Mouse (Mus musculus) liver, embryonic 11.5 days (tissue): Measurements from ENCODE around the gene Fsip1. TPM values are rescaled to one million over a fixed set of nuclear protein-coding genes. Genes with fewer than 3 reads are reported as not detected.

Source experiments
- ATAC-seq: fragments of 200-750 bp; cut with Nextera tagmentation; replicated peaks from 2 replicates; pipeline ENCODE4 v1.8.0; 2017; ENCODE audit warnings: moderate number of reproducible peaks, mild to moderate bottlenecking, moderate TSS enrichment, moderate library complexity; ENCODE audit not compliant: low FRiP score
- DNase-seq: peaks from one replicate; pipeline ENCODE4 v3.0.0-alpha.2; 2017; ENCODE audit warnings: low spot score
- H3K27ac ChIP-seq: fragments of 300-500 bp; sonication (generic); 2 replicates; pipeline ENCODE4 v1.5.1; 2014; ENCODE audit warnings: mild to moderate bottlenecking, low read depth, low read length, control low read depth
- H3K27me3 ChIP-seq: fragments of 300-500 bp; sonication (generic); replicated peaks from 2 replicates; pipeline ENCODE4 v1.6.1; 2014; ENCODE audit warnings: low read length, mixed read lengths; ENCODE audit not compliant: control insufficient read depth, insufficient read depth
- H3K36me3 ChIP-seq: fragments of 300-500 bp; sonication (generic); 2 replicates; pipeline ENCODE4 v1.6.1; 2014; ENCODE audit warnings: mild to moderate bottlenecking, low read length, moderate library complexity, mixed read lengths; ENCODE audit not compliant: control insufficient read depth, insufficient read depth
- H3K4me1 ChIP-seq: fragments of 300-500 bp; sonication (generic); replicated peaks from 2 replicates; pipeline ENCODE4 v1.6.1; 2014; ENCODE audit warnings: low read length, mixed read lengths; ENCODE audit not compliant: control insufficient read depth, insufficient read depth
- H3K4me2 ChIP-seq: fragments of 300-500 bp; sonication (generic); 2 replicates; pipeline ENCODE4 v1.6.1; 2014; ENCODE audit warnings: mild to moderate bottlenecking, control low read depth, moderate library complexity
- H3K4me3 ChIP-seq: fragments of 300-500 bp; sonication (generic); 2 replicates; pipeline ENCODE4 v1.5.1; 2014; ENCODE audit warnings: low read depth, low read length, control low read depth
- H3K9ac ChIP-seq: fragments of 300-500 bp; sonication (generic); 2 replicates; pipeline ENCODE4 v1.6.1; 2014; ENCODE audit warnings: low read depth, low read length, control low read depth
- H3K9me3 ChIP-seq: fragments of 300-500 bp; sonication (generic); 2 replicates; pipeline ENCODE4 v1.6.1; 2016; ENCODE audit warnings: low read length, inconsistent platforms, mixed read lengths; ENCODE audit not compliant: control insufficient read depth
- WGBS: fragments of 180-500 bp; shearing (Covaris S2); extraction: QIAGEN DNeasy Blood & Tissue Kit; methylation state at CpG from one replicate; pipeline ENCODE4 v1.1.7; 2014; 5-methylcytosine and 5-hydroxymethylcytosine counted together
- polyA plus RNA-seq: library from polyadenylated mRNA; unstranded; fragments of >200 nt; fragmentation: Nextera tagmentation; extraction: Ambion mirVana; gene quantifications from 2 replicates; pipeline ENCODE4 v1.2.1, GENCODE M21; 2014

The Fsip1 gene
- 0.29 and 0.81 TPM in 2 replicates for polyA plus RNA-seq

DNA sequence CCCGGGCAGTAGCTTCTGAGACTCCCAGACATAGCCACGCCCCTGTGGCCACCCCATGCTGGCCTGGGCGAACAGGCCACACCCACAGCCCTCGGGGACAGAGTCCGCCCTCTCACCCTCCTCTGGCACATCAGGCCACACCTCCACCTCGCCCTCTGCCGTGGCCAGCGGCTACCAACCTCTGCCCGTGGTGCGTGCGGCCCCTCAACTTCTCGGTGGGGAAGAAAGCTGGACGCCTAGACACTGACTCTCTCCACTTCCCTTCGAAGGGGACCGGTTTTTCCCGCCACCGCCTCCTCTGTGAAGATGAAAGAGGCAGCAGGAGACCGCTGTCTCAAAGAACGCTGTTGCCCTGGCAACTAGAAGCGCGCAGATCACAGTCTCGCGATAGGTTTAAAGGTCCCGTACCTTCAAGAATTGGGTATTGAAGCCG lies at the start of gene Fsip1:
Fsip1 (minus strand) TSS at position 346 of the 433 bp plus-strand sequence.
- no peaks in the 10 kb centered on the region for H3K4me1 ChIP-seq
- no peaks in the 10 kb centered on the region for H3K9me3 ChIP-seq
- no peak within 1 kb of the TSS for H3K9ac ChIP-seq
- ATAC-seq (peak; percentile 93), DNase-seq (peak; percentile 82)
- H3K36me3 ChIP-seq: no peaks in the 10 kb centered on the region
- peak within 1 kb of the TSS; percentile 56 for H3K4me2 ChIP-seq
- H3K27me3 ChIP-seq: 0 out of 2 replicates have a peak, but pooled peaks cover under 1% of the 10 kb centered on the region
- peak within 1 kb of the TSS; percentile 40 for H3K4me3 ChIP-seq
- H3K27ac ChIP-seq: no peak within 1 kb of the TSS
- WGBS: under 1% methylated on average over 25 of the region's 25 CpGs

DNA sequence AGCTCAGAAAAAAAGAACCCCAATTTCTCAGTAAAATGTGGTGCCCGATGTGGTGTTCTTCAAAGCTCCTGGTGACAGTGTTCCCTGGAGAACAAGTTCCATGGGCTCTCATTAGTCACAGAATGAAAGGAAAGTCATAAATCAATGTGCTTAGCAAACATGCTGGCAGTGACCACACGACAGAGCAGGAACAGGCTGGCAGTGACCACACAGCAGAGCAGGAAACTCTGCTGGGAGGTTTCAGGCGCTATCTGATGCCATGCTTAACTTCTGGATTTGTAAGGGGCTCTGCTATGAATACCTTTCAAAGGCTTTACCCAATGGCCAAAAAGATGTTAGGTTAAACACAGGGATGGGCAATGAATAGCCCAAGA lies 49.7 kb upstream of the Fsip1 start:
- Histone ChIP-seq H3K4me3 (no peak overlapping the region), H3K36me3 (no peaks in the 10 kb centered on the region), H3K27ac (peak overlapping the region; percentile 10; the same call in 1 of the 2 replicates), H3K4me1 (no peaks in the 10 kb centered on the region), H3K4me2 (no peak overlapping the region), H3K9me3 (no peaks in the 10 kb centered on the region), H3K27me3 (no peaks in the 10 kb centered on the region), H3K9ac (no peak overlapping the region)
- 22% methylated on average over 3 of the region's 3 CpGs for WGBS
- peak; percentile 32; the same call in 1 of the 2 replicates for ATAC-seq
- no peak for DNase-seq

DNA sequence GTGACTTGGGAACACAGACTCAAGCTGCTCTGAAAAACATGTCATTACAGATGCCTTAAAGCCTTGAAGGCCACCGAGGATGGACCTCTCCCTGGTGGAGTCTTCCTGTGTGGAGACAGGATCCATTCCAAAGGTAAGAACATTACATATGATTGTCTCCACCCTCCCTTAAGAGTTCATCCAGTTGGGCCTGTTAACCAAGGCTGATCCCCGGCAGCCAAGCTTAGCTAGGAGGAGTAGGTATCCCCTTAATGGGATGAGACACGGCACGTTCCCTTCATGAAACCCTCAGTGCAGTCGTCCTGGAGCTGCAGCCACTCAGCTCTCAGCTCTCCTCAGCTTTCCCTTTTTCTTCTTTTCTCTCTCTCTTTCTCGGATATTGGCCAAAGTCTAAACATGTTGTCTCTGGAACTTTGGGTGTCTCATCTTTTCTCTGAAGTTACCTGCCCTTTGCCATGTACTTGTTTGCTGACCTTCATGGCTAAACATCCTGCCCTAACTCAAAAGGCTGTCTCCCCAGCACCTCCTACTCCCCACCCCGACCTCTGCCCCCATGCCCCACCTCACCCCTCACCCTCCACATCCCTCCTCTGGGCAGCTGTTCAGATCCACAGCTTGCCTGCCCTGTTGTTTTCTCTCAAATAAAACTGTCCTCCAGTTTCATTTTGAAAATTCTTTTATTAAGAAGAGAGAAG lies 49.2 kb upstream of the Fsip1 start:
- Histone ChIP-seq H3K9ac (no peak overlapping the region), H3K36me3 (no peaks in the 10 kb centered on the region), H3K4me3 (no peak overlapping the region), H3K27ac (peak overlapping the region; percentile 0; the same call in 1 of the 2 replicates), H3K27me3 (no peaks in the 10 kb centered on the region), H3K9me3 (no peaks in the 10 kb centered on the region), H3K4me2 (no peak overlapping the region), H3K4me1 (no peaks in the 10 kb centered on the region)
- WGBS: 57% methylated on average over 7 of the region's 7 CpGs
- no peak for DNase-seq
- ATAC-seq: peak; percentile 51

DNA sequence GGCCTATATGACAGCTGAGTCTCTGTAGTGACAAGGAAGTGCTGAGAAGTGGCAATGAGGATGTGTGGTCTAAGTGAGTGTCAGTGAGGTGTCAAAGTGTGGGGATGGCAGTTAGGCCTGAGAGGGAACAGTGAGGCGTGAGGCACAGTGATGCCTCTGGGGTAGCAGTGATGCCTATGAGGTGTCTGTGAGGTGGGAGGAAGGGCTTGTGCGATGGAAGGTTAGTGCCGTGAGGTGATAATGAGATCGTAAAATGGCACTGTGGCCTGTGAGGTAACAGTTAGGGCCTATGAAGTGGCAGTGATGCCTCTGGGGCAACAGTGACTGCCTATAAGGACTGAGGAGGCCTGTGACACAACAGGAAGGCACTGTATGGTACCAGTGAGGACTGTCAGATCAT lies 46.7 kb upstream of the Fsip1 start:
- Histone ChIP-seq H3K4me2 (no peak overlapping the region), H3K36me3 (no peaks in the 10 kb centered on the region), H3K4me1 (no peaks in the 10 kb centered on the region), H3K27me3 (no peaks in the 10 kb centered on the region), H3K9me3 (no peaks in the 10 kb centered on the region), H3K9ac (no peak overlapping the region), H3K27ac (no peak overlapping the region), H3K4me3 (no peak overlapping the region)
- ATAC-seq (no peak), DNase-seq (no peak)
- 71% methylated on average over 4 of the region's 4 CpGs for WGBS

DNA sequence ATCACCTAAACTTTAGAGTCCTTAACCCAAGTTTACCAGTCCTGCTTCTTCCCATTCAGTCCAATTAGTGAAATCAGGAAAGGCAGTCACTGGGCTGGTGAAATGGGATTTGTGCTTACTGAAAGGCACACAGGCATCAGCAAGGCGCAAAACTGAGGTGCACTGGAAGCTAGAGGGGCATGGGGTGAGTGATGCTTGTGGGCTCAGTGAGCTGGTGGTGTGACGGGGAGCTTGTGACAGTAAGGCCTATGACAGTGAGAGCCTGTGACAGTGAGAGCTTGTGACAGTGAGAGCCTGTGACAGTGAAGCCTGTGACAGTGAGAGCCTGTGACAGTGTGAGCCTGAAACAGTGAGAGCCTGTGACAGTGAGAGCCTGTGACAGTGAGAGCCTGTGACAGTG lies 44.9 kb upstream of the Fsip1 start:
- WGBS: 73% methylated on average over 2 of the region's 2 CpGs
- Histone ChIP-seq H3K4me3 (no peak overlapping the region), H3K36me3 (no peaks in the 10 kb centered on the region), H3K4me1 (no peaks in the 10 kb centered on the region), H3K4me2 (no peak overlapping the region), H3K27me3 (no peaks in the 10 kb centered on the region), H3K27ac (no peak overlapping the region), H3K9ac (no peak overlapping the region), H3K9me3 (no peaks in the 10 kb centered on the region)
- no peak for ATAC-seq
- DNase-seq: no peak

DNA sequence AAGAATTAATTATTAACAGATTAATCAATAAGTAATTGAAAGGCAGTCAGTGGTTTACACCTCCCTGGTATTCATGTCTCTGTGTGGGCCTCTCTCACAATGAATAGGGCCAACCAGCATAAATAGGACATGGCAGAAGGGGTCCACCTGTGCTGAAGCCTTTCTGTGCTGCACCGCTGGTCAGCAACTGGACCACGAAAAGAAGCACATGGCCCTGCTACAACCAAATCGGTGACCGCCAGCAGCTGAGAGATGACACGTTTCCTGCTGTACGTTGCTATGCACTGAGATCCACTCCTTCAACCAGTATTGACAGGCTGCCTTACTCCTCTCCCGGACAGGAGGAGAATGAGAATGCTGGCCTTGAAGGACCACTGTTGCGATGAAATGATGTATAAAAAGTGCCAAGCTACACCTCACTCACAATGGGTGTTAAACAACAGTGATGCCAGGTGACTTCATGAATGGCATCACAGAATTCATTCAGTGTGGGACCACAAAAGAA lies 44.3 kb upstream of the Fsip1 start:
- DNase-seq (no peak), ATAC-seq (no peak)
- Histone ChIP-seq H3K4me3 (no peak overlapping the region), H3K27me3 (no peaks in the 10 kb centered on the region), H3K9ac (no peak overlapping the region), H3K9me3 (no peaks in the 10 kb centered on the region), H3K4me1 (no peaks in the 10 kb centered on the region), H3K36me3 (no peaks in the 10 kb centered on the region), H3K4me2 (no peak overlapping the region), H3K27ac (no peak overlapping the region)
- 79% methylated on average over 8 of the region's 8 CpGs for WGBS

DNA sequence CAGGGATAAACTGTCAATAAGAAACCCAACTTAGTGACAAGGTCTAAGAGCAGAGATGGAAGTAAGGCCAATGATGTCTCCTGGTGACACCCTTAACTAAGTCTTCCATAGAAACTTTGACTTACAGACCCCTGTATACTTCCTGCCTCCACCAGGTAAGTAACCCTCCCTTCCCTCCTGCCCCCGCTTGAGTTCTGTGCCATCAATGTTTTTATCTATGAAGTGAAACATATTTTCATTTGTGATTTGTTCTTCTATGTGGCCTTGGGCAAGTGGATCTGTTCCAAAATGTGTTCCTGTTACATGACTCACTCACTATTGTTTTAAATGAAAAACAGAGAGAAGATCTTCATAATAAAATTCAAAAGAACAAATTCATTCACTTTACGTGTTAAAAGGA lies 43.2 kb upstream of the Fsip1 start:
- 83% methylated on average over 2 of the region's 2 CpGs for WGBS
- no peak overlapping the region for H3K4me3 ChIP-seq

DNA sequence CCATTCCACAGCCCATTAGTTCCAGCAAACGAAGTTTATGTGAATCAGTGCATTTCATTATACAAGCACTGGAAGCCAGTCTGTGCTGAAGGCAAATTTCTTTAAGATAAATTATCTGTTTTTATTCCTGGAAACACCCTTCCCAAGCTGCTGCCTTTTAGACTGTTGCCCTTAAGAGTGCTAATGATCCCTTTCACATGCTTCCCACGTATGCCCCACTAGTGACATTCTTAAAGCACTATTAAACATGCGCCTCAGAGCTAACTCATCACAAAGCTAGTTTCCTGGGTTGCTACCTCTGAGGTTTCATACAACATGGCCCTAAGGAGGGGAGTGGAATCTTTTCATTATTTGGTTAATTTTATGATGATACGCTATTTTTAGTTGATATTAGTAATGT lies 41.8 kb upstream of the Fsip1 start:
- DNase-seq (no peak), ATAC-seq (no peak)
- no peaks in the 10 kb centered on the region for H3K9me3 ChIP-seq
- H3K4me2 ChIP-seq: no peak overlapping the region
- H3K27me3 ChIP-seq: no peaks in the 10 kb centered on the region
- H3K9ac ChIP-seq: no peak overlapping the region
- H3K27ac ChIP-seq: no peak overlapping the region
- H3K4me3 ChIP-seq: no peak overlapping the region
- 75% methylated on average over 4 of the region's 4 CpGs for WGBS
- H3K36me3 ChIP-seq: no peaks in the 10 kb centered on the region
- no peaks in the 10 kb centered on the region for H3K4me1 ChIP-seq

More for the DNA sequence above, 43.2 kb upstream of the Fsip1 start:
- Histone ChIP-seq H3K36me3 (no peaks in the 10 kb centered on the region), H3K4me1 (no peaks in the 10 kb centered on the region), H3K27ac (no peak overlapping the region), H3K9me3 (no peaks in the 10 kb centered on the region), H3K9ac (no peak overlapping the region), H3K27me3 (no peaks in the 10 kb centered on the region), H3K4me2 (no peak overlapping the region)
- DNase-seq: no peak
- no peak for ATAC-seq

DNA sequence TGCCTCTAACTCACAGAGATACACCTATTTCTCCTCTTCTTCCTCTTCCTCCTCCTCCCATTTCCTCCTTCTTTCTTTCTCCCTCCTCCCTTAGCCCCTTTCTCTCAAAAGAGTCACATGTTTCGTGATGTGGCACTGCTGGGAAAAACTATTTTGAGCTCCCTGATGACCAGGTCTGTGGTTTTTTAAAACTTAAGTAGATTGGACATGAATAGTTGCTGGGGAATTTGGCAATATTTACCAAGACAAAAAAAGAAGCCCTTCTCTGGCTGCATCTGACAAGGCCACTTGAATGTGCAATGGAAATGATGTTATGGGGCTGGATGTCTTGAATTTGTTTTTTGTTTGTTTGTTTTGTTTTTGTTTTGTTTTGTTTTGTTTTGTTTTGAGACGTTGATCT lies 41.2 kb upstream of the Fsip1 start:
- Histone ChIP-seq H3K27ac (no peak overlapping the region), H3K4me2 (no peak overlapping the region), H3K9ac (no peak overlapping the region), H3K27me3 (no peaks in the 10 kb centered on the region), H3K4me3 (no peak overlapping the region), H3K36me3 (no peaks in the 10 kb centered on the region), H3K9me3 (no peaks in the 10 kb centered on the region), H3K4me1 (no peaks in the 10 kb centered on the region)
- ATAC-seq (no peak), DNase-seq (no peak)
- 56% methylated on average over 2 of the region's 2 CpGs for WGBS
